Mouse (Mus musculus) granulocyte monocyte progenitor cell, adult 5-6 weeks (primary cell): ENCODE measurements around the gene Fmn2. TPM values are rescaled to one million over a fixed set of nuclear protein-coding genes. Genes with fewer than 3 reads are reported as not detected.

Experiments used
- ATAC-seq: replicated peaks from 2 replicates; pipeline ENCODE4 v1.8.0; 2016; ENCODE audit warnings: mild to moderate bottlenecking, moderate TSS enrichment, inconsistent platforms; ENCODE audit not compliant: poor library complexity, severe bottlenecking
- total RNA-seq, 2 experiments: library from RNA; stranded (forward) in 1 of 2; stranded (reverse) in 1 of 2; fragments of 200-712, 200-1000 nt in 1 of 2; fragments of >200 nt in 1 of 2; fragmentation: Nextera tagmentation in 1 of 2; gene quantifications; 2 replicates each; pipeline ENCODE4 v1.2.3; 2014 to 2017

Fmn2 gene
- total RNA-seq, 2 experiments from 2014 or later: not detected

GRCm38 (mm10) chr1:174655354-174655753 lies 153.7 kb downstream of the Fmn2 start:
- no peak for ATAC-seq

- ATAC-seq: peak; percentile 77
These were observed 154.9 kb downstream of the Fmn2 start for GRCm38 (mm10) chr1:174656554-174656953.

- no peak for ATAC-seq
These were observed 158.0 kb downstream of the Fmn2 start for GRCm38 (mm10) chr1:174659459-174660223.

GRCm38 (mm10) chr1:174665116-174665515 lies 163.5 kb downstream of the Fmn2 start:
- no peak for ATAC-seq

- ATAC-seq: no peak
These were observed 167.5 kb downstream of the Fmn2 start for GRCm38 (mm10) chr1:174669132-174669531.

- no peak for ATAC-seq
These were observed 169.2 kb downstream of the Fmn2 start for GRCm38 (mm10) chr1:174670846-174671245.

GRCm38 (mm10) chr1:174674586-174674985 lies 173.0 kb downstream of the Fmn2 start:
- peak; percentile 35; the same call in 1 of the 2 replicates for ATAC-seq

GRCm38 (mm10) chr1:174675316-174675715 lies 173.7 kb downstream of the Fmn2 start:
- no peak for ATAC-seq

- no peak for ATAC-seq
These were observed 174.6 kb downstream of the Fmn2 start for GRCm38 (mm10) chr1:174676187-174676586.

- ATAC-seq: no peak
These were observed 175.6 kb downstream of the Fmn2 start for GRCm38 (mm10) chr1:174677211-174677610.

- no peak for ATAC-seq
These were observed 187.7 kb downstream of the Fmn2 start for GRCm38 (mm10) chr1:174689301-174689700.

- no peak for ATAC-seq
These were observed 199.2 kb downstream of the Fmn2 start for GRCm38 (mm10) chr1:174700871-174701270.

- ATAC-seq: no peak
These were observed 200.2 kb downstream of the Fmn2 start for GRCm38 (mm10) chr1:174701835-174702234.

GRCm38 (mm10) chr1:174703909-174704308 lies 202.3 kb downstream of the Fmn2 start:
- ATAC-seq: no peak

GRCm38 (mm10) chr1:174719729-174720458 lies 218.3 kb downstream of the Fmn2 start:
- no peak for ATAC-seq

GRCm38 (mm10) chr1:174728771-174729170 lies 227.1 kb downstream of the Fmn2 start:
- ATAC-seq: no peak

- ATAC-seq: no peak
These were observed 231.1 kb downstream of the Fmn2 start for GRCm38 (mm10) chr1:174732715-174733114.

GRCm38 (mm10) chr1:174738958-174739357 lies 237.3 kb downstream of the Fmn2 start:
- ATAC-seq: no peak

- no peak for ATAC-seq
These were observed 241.0 kb downstream of the Fmn2 start for GRCm38 (mm10) chr1:174742667-174743066.

- ATAC-seq: no peak
These were observed 246.9 kb downstream of the Fmn2 start for GRCm38 (mm10) chr1:174748520-174748919.

GRCm38 (mm10) chr1:174750893-174751461 lies 249.4 kb downstream of the Fmn2 start:
- ATAC-seq: no peak
